Mouse (Mus musculus) lung, postnatal 14 days (tissue): ENCODE data around the gene Net1.
"Not testable (repeated sequence)": the region's sequence is repeated elsewhere in the genome, so short reads cannot be mapped to it uniquely, and the experiment has no call there.

Source experiments
- DNase-seq: peaks from one replicate; pipeline ENCODE4 v3.0.0; 2021

Gene Net1

GRCm38 (mm10) chr13:3889111-3889510 is 28.9 kb downstream of the Net1 start:
- no peak for DNase-seq

- no peak for DNase-seq
Measured at GRCm38 (mm10) chr13:3886663-3887062, 31.4 kb downstream of the Net1 start.

- DNase-seq: no peak
Measured at GRCm38 (mm10) chr13:3877679-3878220, 40.3 kb downstream of the Net1 start.

GRCm38 (mm10) chr13:3877185-3877584 is 40.8 kb downstream of the Net1 start:
- no peak for DNase-seq

- DNase-seq: peak; percentile 45
Measured at GRCm38 (mm10) chr13:3876448-3876847, 41.6 kb downstream of the Net1 start.

- no peak for DNase-seq
Measured at GRCm38 (mm10) chr13:3872832-3873231, 45.2 kb downstream of the Net1 start.

- no peak for DNase-seq
Measured at GRCm38 (mm10) chr13:3869901-3870300, 48.1 kb downstream of the Net1 start.

GRCm38 (mm10) chr13:3867158-3867557 is 50.9 kb downstream of the Net1 start:
- no peak for DNase-seq

GRCm38 (mm10) chr13:3866355-3867052 is 51.5 kb downstream of the Net1 start:
- no peak for DNase-seq

- peak; percentile 43 for DNase-seq
Measured at GRCm38 (mm10) chr13:3865648-3866354, 52.2 kb downstream of the Net1 start.

- DNase-seq: no peak
Measured at GRCm38 (mm10) chr13:3862922-3863580, 55.0 kb downstream of the Net1 start.

- DNase-seq: no peak
Measured at GRCm38 (mm10) chr13:3862325-3862724, 55.7 kb downstream of the Net1 start.

GRCm38 (mm10) chr13:3861251-3861650 is 56.8 kb downstream of the Net1 start:
- DNase-seq: no peak

- no peak for DNase-seq
Measured at GRCm38 (mm10) chr13:3856252-3856651, 61.8 kb downstream of the Net1 start.

GRCm38 (mm10) chr13:3854856-3855255 is 63.2 kb downstream of the Net1 start:
- DNase-seq: no peak

- not testable (repeated sequence) for DNase-seq
Measured at GRCm38 (mm10) chr13:3853648-3854333, 64.2 kb downstream of the Net1 start, which contains the start of gene Calm5. Gene Calm5, plus strand, starts transcription at chr13:3854173.

GRCm38 (mm10) chr13:3850330-3850729 is 67.7 kb downstream of the Net1 start:
- DNase-seq: no peak

- not testable (repeated sequence) for DNase-seq
Measured at GRCm38 (mm10) chr13:3840662-3841061, 77.4 kb downstream of the Net1 start.

- not testable (repeated sequence) for DNase-seq
Measured at GRCm38 (mm10) chr13:3837312-3837807, 80.7 kb downstream of the Net1 start, which contains the start of gene Calm4. Gene Calm4, plus strand, starts transcription at chr13:3837757.

GRCm38 (mm10) chr13:3833644-3834043 is 84.4 kb downstream of the Net1 start:
- not testable (repeated sequence) for DNase-seq

GRCm38 (mm10) chr13:3832450-3832849 is 85.6 kb downstream of the Net1 start:
- no peak for DNase-seq
